Mouse (Mus musculus): Measurements from ENCODE around the gene Gfpt1. TPM values are rescaled to one million over a fixed set of nuclear protein-coding genes. Genes with fewer than 3 reads are reported as not detected.
"Not testable (repeated sequence)": the region's sequence is repeated elsewhere in the genome, so short reads cannot be mapped to it uniquely, and the experiment has no call there.

The Gfpt1 gene
- polyA plus RNA-seq, 1 experiment from 2014 or later, result 19.0 TPM

DNA sequence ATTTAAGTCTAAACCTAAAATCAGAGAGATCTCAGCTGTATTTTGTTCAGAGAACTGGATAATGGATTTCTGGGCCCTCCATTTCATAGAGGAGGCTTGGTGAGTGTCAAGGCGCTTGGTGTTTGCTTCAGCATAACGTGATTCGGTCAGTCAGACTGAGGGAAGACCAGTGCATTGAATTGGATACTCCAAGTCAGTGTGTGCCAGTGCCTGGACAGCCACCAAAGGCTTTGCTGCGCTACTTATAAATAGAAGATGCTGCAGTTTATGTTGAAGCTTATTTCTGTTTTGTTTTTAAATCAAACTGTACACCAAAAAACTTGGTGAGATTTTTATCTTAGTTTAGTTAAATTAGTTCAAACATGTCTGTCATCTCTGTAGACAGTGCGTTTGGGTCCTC, 45.7 kb downstream of the Gfpt1 start:
- Histone ChIP-seq H3K27me3 (no peaks in the 10 kb centered on the region), H3K27ac (no peak overlapping the region), H3K4me1 (replicated peaks) (no peaks in the 10 kb centered on the region), H3K36me3 (peaks cover 70% of the 10 kb centered on the region), H3K4me3 (no peak overlapping the region), H3K4me2 (no peak overlapping the region), H3K9ac (no peak overlapping the region), H3K9me3 (no peaks in the 10 kb centered on the region)
- 95% methylated on average over 5 of the region's 5 CpGs for WGBS
- ATAC-seq (ENCODE audit: low FRiP score), result no peak

DNA sequence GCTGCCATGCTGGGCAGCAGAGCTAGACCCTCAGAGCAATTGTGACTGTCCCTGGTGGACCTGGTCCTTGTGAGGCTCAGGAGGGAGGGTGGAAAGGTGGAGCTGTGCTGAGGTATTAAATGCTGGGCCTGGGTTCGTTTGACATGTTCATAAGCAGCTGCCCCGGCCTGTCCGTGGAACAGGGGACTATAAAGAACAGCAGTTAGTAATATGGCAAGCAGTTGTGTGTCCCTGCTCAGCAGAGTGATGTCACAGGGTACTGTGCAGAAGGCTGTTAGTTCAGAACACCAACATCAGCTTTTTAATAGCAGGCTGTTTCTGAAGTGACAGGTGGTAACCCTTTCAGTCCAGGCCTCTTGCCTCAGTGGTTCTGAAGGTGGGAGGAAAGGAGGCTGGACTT, 48.2 kb downstream of the Gfpt1 start:
- Histone ChIP-seq H3K4me1 (replicated peaks) (no peaks in the 10 kb centered on the region), H3K27ac (no peak overlapping the region), H3K9me3 (no peaks in the 10 kb centered on the region), H3K36me3 (peaks cover 47% of the 10 kb centered on the region), H3K27me3 (no peaks in the 10 kb centered on the region), H3K9ac (no peak overlapping the region), H3K4me2 (no peak overlapping the region), H3K4me3 (no peak overlapping the region)
- ATAC-seq (ENCODE audit: low FRiP score), result no peak
- WGBS, result 88% methylated on average over 3 of the region's 3 CpGs

GRCm38 (mm10) chr6:87092476-87092875, 49.8 kb downstream of the Gfpt1 start:
- Histone ChIP-seq H3K4me1 (replicated peaks) (no peaks in the 10 kb centered on the region), H3K27ac (no peak overlapping the region), H3K9me3 (no peaks in the 10 kb centered on the region), H3K9ac (no peak overlapping the region), H3K4me2 (no peak overlapping the region), H3K36me3 (peaks cover 32% of the 10 kb centered on the region), H3K27me3 (no peaks in the 10 kb centered on the region), H3K4me3 (no peak overlapping the region)
- WGBS, result 92% methylated on average over 5 of the region's 5 CpGs
- ATAC-seq (ENCODE audit: low FRiP score), result no peak

DNA sequence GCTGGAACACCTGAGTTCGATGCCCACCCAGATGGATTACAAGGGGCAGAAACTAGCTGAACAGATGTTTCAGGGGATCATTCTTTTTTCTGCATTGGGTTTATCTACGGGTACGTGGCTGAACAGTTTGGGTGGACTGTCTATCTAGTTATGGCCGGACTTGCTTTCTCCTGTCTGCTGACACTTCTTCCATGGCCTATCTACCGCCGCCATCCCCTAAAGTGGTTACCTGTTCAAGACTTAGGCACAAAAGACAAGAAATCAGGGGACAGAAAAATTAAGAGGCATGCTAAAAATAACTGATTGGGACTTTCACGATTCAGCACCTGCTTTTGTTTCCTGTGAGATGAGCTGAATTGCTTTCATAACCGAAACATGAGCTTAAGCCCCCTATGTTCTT, 51.0 kb downstream of the Gfpt1 start:
- H3K27me3 ChIP-seq; H3K4me2 ChIP-seq; ATAC-seq (ENCODE audit: low FRiP score); H3K9ac ChIP-seq; H3K27ac ChIP-seq; H3K4me1 ChIP-seq (replicated peaks); H3K9me3 ChIP-seq; H3K4me3 ChIP-seq: not testable (repeated sequence)
- peaks cover 22% of the 10 kb centered on the region for H3K36me3 ChIP-seq
- WGBS, result 97% methylated on average over 8 of the region's 8 CpGs

DNA sequence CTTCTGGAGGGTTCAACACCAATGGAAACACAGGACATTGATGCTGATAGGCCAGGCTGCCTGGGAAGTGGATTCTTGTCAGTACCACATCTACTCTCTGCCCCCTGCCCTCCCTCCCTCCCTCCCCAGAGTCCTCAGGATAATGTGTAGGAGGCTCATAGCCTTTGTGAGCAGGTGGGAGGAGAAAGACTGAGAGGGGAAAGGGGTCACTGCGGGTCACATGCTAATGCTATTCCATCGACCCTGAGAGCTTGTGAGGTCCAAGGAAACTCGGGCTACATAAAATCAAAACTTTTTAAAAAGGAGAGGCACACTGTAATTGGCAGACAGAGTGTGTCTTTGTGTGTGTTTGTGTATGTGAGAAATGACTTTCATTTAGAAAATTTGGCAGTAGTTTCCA, 56.6 kb downstream of the Gfpt1 start:
- peak overlapping the region; percentile 19; the same call in 1 of the 2 replicates for H3K27ac ChIP-seq
- no peak overlapping the region for H3K9ac ChIP-seq
- H3K4me1 ChIP-seq (replicated peaks), result peaks cover 23% of the 10 kb centered on the region
- H3K9me3 ChIP-seq, result no peaks in the 10 kb centered on the region
- H3K27me3 ChIP-seq, result no peaks in the 10 kb centered on the region
- no peak overlapping the region for H3K4me3 ChIP-seq
- no peak overlapping the region for H3K4me2 ChIP-seq
- no peaks in the 10 kb centered on the region for H3K36me3 ChIP-seq
- WGBS, result 17% methylated on average over 3 of the region's 3 CpGs
- no peak for ATAC-seq (ENCODE audit: low FRiP score)

- no peak overlapping the region for H3K4me3 ChIP-seq
- ATAC-seq (ENCODE audit: low FRiP score), result peak; percentile 22; the same call in 1 of the 2 replicates
- no peaks in the 10 kb centered on the region for H3K36me3 ChIP-seq
- peak overlapping the region; percentile 19 for H3K27ac ChIP-seq
- H3K4me1 ChIP-seq (replicated peaks), result peaks cover 23% of the 10 kb centered on the region
- no peaks in the 10 kb centered on the region for H3K27me3 ChIP-seq
- WGBS, result 46% methylated on average over 7 of the region's 7 CpGs
- H3K9ac ChIP-seq, result no peak overlapping the region
- no peaks in the 10 kb centered on the region for H3K9me3 ChIP-seq
- no peak overlapping the region for H3K4me2 ChIP-seq
Measured at GRCm38 (mm10) chr6:87099671-87100296, 57.1 kb downstream of the Gfpt1 start.

DNA sequence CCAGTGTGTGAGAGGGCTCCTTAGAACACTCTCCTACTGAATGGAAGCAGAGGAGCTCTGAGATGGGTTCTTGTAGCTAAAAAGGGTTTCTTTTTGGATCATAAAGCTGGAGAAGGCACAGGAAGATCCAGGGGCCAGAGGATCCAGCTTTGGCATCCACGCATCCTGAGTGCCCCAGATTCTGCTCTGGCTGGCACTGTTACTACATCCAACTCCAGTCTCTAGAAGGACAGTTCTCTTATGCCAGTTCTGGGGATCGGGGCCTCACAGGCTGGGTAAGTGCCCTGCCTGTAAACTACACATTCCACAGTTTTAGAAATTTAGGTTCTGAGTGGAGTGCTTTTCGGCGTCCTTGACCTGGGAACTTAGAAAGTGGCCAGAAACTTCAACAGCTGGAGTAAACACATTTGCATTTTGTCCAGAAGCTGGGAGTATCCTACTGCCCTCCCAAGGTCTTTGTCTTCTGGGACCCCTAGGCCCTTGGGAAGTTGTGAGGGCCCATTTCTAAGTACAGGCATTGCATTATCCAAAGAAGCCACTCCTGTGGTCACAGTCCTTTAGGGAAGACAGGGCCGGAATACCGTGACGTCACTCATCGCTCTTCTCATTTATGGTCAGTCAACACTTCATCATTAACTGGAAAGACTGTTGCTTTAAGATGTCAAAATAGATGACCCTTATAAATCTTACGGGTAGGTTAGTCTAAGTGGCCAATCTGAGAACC, 57.8 kb downstream of the Gfpt1 start:
- Histone ChIP-seq H3K9ac (no peak overlapping the region), H3K36me3 (no peaks in the 10 kb centered on the region), H3K27me3 (no peaks in the 10 kb centered on the region), H3K4me1 (replicated peaks) (peaks cover 23% of the 10 kb centered on the region), H3K4me2 (no peak overlapping the region), H3K9me3 (no peaks in the 10 kb centered on the region), H3K27ac (peak overlapping the region; percentile 19), H3K4me3 (no peak overlapping the region)
- 86% methylated on average over 9 of the region's 9 CpGs for WGBS
- no peak for ATAC-seq (ENCODE audit: low FRiP score)

- H3K27ac ChIP-seq, result 0 out of 2 replicates have a peak overlapping the region, but pooled peaks have one; percentile 30
- peak overlapping the region; percentile 29 for H3K4me3 ChIP-seq
- peaks cover 23% of the 10 kb centered on the region for H3K4me1 ChIP-seq (replicated peaks)
- ATAC-seq (ENCODE audit: low FRiP score), result peak; percentile 71
- H3K36me3 ChIP-seq, result no peaks in the 10 kb centered on the region
- H3K9me3 ChIP-seq, result no peaks in the 10 kb centered on the region
- H3K9ac ChIP-seq, result peak overlapping the region; percentile 69
- H3K4me2 ChIP-seq, result peak overlapping the region; percentile 56
- no peaks in the 10 kb centered on the region for H3K27me3 ChIP-seq
- WGBS, result 13% methylated on average over 12 of the region's 12 CpGs
Measured at GRCm38 (mm10) chr6:87101281-87101954, 58.8 kb downstream of the Gfpt1 start.

DNA sequence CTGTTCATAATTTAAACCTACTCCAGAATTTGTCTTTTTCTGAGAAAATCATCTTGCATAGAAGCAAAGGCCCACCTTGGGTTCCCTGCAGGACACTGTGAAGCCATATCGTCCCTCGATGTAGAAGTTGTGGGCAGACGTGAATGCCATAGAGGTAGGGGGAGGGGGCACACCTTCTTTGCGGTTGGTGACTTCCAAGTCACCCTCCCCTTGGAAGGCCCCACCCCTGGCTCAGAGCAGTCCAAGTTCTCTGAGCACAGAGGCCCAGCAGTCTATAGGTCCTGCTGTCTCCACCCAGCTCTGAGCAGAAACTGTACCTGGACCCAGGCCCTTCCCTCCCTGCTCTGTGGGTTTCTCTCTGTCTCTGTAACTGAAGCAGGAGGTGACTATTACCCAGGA, 59.3 kb downstream of the Gfpt1 start:
- H3K4me3 ChIP-seq, result no peak overlapping the region
- H3K36me3 ChIP-seq, result no peaks in the 10 kb centered on the region
- 0 out of 2 replicates have a peak, but pooled peaks have one; percentile 27 for ATAC-seq (ENCODE audit: low FRiP score)
- H3K9ac ChIP-seq, result no peak overlapping the region
- 33% methylated on average over 4 of the region's 4 CpGs for WGBS
- H3K4me1 ChIP-seq (replicated peaks), result peaks cover 23% of the 10 kb centered on the region
- H3K4me2 ChIP-seq, result no peak overlapping the region
- H3K27me3 ChIP-seq, result no peaks in the 10 kb centered on the region
- no peaks in the 10 kb centered on the region for H3K9me3 ChIP-seq
- H3K27ac ChIP-seq, result peak overlapping the region; percentile 30; the same call in 1 of the 2 replicates

DNA sequence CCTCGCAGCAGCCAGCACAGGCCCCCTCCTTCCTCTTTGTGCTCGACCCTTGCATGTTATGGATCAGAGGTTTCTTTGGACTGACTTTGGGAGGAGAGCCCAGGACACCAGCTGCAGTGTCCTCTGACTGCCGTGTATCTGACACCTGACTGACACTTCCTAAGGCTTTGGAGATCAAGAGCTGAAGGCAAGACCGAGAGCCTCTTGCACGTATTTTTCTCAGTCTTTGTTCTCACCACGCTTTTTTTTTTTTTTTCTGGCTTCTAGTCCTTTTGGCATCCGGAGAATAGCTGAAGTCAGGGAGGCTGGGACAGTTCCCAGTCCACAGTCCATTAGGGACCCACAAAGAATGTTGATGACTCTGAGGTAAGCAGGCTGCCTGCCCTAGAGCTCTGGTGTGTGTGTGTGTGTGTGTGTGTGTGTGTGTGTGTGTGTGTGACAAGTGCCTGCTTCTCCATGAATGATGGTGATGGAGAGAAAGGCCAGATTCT, 59.8 kb downstream of the Gfpt1 start:
- no peaks in the 10 kb centered on the region for H3K36me3 ChIP-seq
- H3K4me1 ChIP-seq (replicated peaks), result peaks cover 23% of the 10 kb centered on the region
- no peaks in the 10 kb centered on the region for H3K27me3 ChIP-seq
- ATAC-seq (ENCODE audit: low FRiP score), result peak; percentile 33; the same call in 1 of the 2 replicates
- H3K4me3 ChIP-seq, result no peak overlapping the region
- no peak overlapping the region for H3K9ac ChIP-seq
- H3K9me3 ChIP-seq, result no peaks in the 10 kb centered on the region
- no peak overlapping the region for H3K4me2 ChIP-seq
- 29% methylated on average over 7 of the region's 7 CpGs for WGBS
- 0 out of 2 replicates have a peak overlapping the region, but pooled peaks have one; percentile 30 for H3K27ac ChIP-seq

GRCm38 (mm10) chr6:87103314-87103713, 60.7 kb downstream of the Gfpt1 start:
- Histone ChIP-seq H3K4me3 (no peak overlapping the region), H3K27ac (no peak overlapping the region), H3K9me3 (no peaks in the 10 kb centered on the region), H3K4me1 (replicated peaks) (peaks cover 21% of the 10 kb centered on the region), H3K36me3 (no peaks in the 10 kb centered on the region), H3K4me2 (no peak overlapping the region), H3K9ac (no peak overlapping the region), H3K27me3 (no peaks in the 10 kb centered on the region)
- WGBS, result 92% methylated on average over 1 of the region's 1 CpGs
- ATAC-seq (ENCODE audit: low FRiP score), result no peak

DNA sequence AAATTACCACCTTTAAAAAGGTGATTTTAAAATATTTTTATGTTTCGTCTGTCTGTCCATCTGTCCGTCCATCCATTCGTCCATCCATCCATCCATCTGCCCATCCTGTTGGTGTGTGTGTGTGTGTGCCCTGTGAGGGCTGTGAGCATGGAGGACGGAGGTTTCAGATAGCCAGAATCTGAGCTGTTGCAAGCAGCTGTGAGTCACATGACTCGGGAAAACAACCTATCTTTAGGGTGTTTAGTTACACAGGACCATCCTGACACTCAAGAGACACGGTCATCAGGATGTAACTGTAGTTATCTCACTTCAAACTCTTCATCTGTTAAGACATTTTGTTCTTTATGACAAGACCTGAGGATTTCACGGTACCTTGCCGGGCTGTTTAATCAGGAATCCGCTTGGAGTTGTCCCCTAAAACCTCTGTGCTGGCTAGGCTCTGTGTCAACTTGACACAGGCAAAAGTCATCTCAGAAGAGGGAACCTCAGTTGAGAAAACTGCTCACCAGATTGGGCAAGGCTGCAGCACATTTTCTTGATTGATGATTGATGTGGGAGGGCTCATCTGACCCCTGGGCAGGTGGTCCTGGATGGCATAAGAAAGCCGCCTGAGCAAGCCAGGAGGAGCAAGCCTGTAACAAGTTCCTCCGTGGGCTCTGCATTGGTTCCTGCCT, 61.6 kb downstream of the Gfpt1 start, which contains the start of gene D6Ertd527e:
TSS of gene D6Ertd527e (plus strand) at position 624 of the 674 bp plus-strand sequence.
- Histone ChIP-seq H3K9ac (no peak within 1 kb of the TSS), H3K27me3 (no peaks in the 10 kb centered on the region), H3K4me1 (replicated peaks) (peaks cover 16% of the 10 kb centered on the region), H3K36me3 (no peaks in the 10 kb centered on the region), H3K9me3 (no peaks in the 10 kb centered on the region), H3K4me3 (no peak within 1 kb of the TSS), H3K4me2 (no peak within 1 kb of the TSS), H3K27ac (no peak within 1 kb of the TSS)
- ATAC-seq (ENCODE audit: low FRiP score), result no peak
- WGBS, result 85% methylated on average over 11 of the region's 11 CpGs

Data from hindbrain, embryonic 13.5 days (tissue).